Mouse (Mus musculus): ENCODE data around the gene Txnrd2.

DNA sequence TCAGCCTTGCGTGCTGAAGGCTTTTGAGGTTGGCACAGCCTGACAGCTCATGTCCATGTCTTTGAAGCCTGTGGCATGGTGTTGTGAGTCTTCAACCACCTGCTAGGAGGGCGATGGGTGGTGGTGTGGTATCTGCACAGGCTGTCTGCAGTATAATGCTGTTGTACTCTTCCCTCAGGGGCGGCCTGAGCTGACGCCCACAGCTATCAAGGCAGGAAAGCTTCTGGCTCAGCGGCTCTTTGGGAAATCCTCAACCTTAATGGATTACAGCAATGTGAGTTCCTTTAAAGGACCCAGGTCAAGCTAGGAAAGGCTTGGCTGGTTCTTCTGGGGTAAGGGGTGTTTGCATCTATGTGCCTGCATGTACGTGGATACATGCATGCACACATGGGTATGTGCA is 45.8 kb downstream of the Txnrd2 start:
- TF ChIP-seq CTCF (IDR thresholded peaks at IDR 0.05) (no peak), EP300 (IDR thresholded peaks at IDR 0.05) (no peak)

Measured in lung, postnatal 0 days (tissue).